Mouse (Mus musculus) MEL (cell line): ENCODE results near the gene Bcl6b.

Experiments used
- CTCF ChIP-seq, 3 experiments: IDR thresholded peaks in 2 of 3; conservative IDR thresholded peaks in 1 of 3; 2 replicates each; pipeline ENCODE4 v1.5.1; 2011 to 2012; ENCODE audit warnings: low read length in 3 of 3, low read depth in 2 of 3, mild to moderate bottlenecking in 2 of 3, improper control_type of control experiment in 1 of 3, inconsistent platforms in 1 of 3, mixed read lengths in 1 of 3, moderate library complexity in 1 of 3; ENCODE audit not compliant: control insufficient read depth in 1 of 3, insufficient read depth in 1 of 3, poor library complexity in 1 of 3, severe bottlenecking in 1 of 3
- EP300 ChIP-seq, 2 experiments: IDR thresholded peaks; 2 replicates each; pipeline ENCODE4 v1.6.1; 2011; ENCODE audit warnings: improper control_type of control experiment in 2 of 2, low read length in 2 of 2, low read depth in 1 of 2, mild to moderate bottlenecking in 1 of 2
- JUND ChIP-seq: IDR thresholded peaks from 2 replicates; pipeline ENCODE4 v1.6.1; 2011; ENCODE audit warnings: low read depth, mild to moderate bottlenecking, improper control_type of control experiment, low read length
- RAD21 ChIP-seq: IDR thresholded peaks from 2 replicates; pipeline ENCODE4 v1.6.1; 2011; ENCODE audit warnings: mild to moderate bottlenecking, low read depth, low read length, improper control_type of control experiment
- USF1 ChIP-seq: IDR thresholded peaks from 2 replicates; pipeline ENCODE4 v1.6.1; 2014; ENCODE audit warnings: low read depth, mild to moderate bottlenecking, inconsistent platforms, low read length, improper control_type of control experiment, moderate library complexity

DNA sequence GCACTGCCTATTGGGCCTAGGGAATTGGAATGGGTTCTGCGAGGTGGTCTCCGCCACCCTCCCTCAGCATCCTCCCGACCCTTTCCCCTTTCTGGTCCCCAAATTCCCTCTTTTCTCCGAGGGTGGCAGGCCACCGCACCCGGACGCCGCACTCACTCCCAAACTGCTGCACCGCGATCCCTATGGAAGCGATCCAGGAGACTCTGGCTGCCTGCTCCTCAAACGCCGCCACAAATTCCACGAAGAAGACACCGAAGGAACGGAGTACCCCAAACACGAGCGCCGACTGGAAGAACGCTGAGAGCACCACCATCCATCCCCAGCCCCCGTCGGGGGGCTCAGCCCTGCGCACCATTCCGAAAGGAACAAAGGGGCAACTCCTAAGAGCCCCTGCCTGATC, 9.3 kb downstream of the Bcl6b start:
- TF ChIP-seq RAD21 (no peak), EP300 (IDR thresholded peaks at IDR 0.05; ENCODE audit: low read depth in 1 of 2, low read length in 2 of 2) (no peak), CTCF (IDR thresholded peaks at IDR 0.05 in 2 of 3, conservative IDR thresholded peaks at IDR 0.05 in 1 of 3; ENCODE audit: control insufficient read depth in 1 of 3, insufficient read depth in 1 of 3, low read depth in 2 of 3, low read length in 3 of 3, poor library complexity in 1 of 3, severe bottlenecking in 1 of 3) (no peak), USF1 (no peak), JUND (no peak)
